Mouse (Mus musculus): ENCODE measurements around the gene Fggy.
A peak's percentile ranks its signal among the peaks of the same experiment; 100 is the strongest.

Fggy gene

DNA sequence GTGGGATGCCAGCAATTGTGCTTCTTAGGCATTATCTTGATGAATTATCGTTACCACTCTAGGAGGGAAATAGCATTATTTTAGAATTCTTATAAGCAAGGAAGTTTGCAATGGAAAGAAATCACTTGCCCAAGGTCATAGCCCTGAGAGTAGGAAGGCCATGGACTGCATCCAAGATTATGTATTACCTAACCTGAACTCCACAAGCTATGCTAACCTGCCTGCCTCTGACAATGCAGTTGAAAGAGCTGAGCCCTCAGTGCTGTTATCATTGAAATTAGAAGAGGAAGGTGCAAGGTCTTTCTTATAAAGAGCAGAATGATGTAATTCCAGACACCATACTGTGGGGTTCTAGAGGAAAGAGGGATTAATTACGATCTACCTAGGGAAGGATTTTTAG is 173.8 kb downstream of the Fggy start:
- Histone ChIP-seq H3K4me1 (replicated peaks; ENCODE audit: low read depth, low read length) (peaks cover 10% of the 10 kb centered on the region), H3K4me3 (replicated peaks; ENCODE audit: low read length) (no peak overlapping the region), H3K9me3 (ENCODE audit: low read length) (no peaks in the 10 kb centered on the region), H3K36me3 (ENCODE audit: insufficient read depth, low read length) (no peaks in the 10 kb centered on the region), H3K27me3 (ENCODE audit: insufficient read depth, low read length) (no peaks in the 10 kb centered on the region)
- TF ChIP-seq POU5F1 (IDR thresholded peaks at IDR 0.05; ENCODE audit: borderline replicate concordance, low read length) (no peak), CTCF (conservative IDR thresholded peaks at IDR 0.05; ENCODE audit: low read length) (no peak), NANOG (IDR thresholded peaks at IDR 0.05; ENCODE audit: borderline replicate concordance, low read length) (0 out of 2 replicates have a peak, but pooled peaks have one; percentile 34)

DNA sequence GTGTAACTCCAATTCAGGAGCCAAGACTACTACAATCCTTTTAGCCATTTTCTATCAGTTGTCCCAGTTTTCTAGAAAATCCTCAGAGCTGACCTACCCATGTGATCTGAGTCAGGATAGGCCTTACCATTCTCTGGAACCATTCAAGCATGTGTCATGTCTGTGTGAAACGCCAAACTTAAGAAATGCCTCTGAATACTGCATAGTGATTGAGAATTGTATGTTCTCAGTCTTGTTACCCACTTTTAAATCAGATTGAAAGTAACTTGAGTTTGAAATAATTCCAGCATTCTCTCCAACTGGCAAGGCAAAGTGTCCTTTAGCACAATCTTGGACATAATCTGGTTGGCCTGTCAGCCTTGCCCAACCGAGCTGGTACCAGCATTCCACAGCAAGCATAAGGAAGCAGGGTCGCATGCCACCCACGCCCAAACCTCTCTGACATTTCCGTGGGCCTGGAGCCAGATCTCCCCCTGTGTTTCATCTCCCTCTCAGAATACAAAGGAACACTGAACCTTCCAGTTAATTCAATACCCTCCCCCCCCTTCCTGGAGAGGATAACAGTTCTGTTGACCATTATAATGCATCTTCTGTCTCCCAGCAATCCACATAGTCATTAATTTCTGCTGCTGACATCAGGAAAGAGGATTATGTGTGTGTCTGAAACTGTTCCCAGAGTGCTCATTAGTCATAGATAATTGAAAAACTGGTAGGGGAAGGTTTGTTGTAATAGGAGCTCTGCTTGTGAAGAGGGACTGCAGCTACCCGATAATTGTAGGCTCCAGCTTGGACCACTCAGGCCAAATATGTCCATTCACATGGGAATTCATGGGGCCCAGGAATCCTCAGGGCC is 176.3 kb downstream of the Fggy start:
- H3K4me1 ChIP-seq (replicated peaks; ENCODE audit: low read depth, low read length): peaks cover 10% of the 10 kb centered on the region
- no peaks in the 10 kb centered on the region for H3K9me3 ChIP-seq (ENCODE audit: low read length)
- no peak overlapping the region for H3K4me3 ChIP-seq (replicated peaks; ENCODE audit: low read length)
- H3K27me3 ChIP-seq (ENCODE audit: insufficient read depth, low read length): no peaks in the 10 kb centered on the region
- no peak for TF ChIP-seq CTCF (conservative IDR thresholded peaks at IDR 0.05; ENCODE audit: low read length)
- no peak for TF ChIP-seq POU5F1 (IDR thresholded peaks at IDR 0.05; ENCODE audit: borderline replicate concordance, low read length)
- no peak for TF ChIP-seq NANOG (IDR thresholded peaks at IDR 0.05; ENCODE audit: borderline replicate concordance, low read length)
- H3K36me3 ChIP-seq (ENCODE audit: insufficient read depth, low read length): no peaks in the 10 kb centered on the region

DNA sequence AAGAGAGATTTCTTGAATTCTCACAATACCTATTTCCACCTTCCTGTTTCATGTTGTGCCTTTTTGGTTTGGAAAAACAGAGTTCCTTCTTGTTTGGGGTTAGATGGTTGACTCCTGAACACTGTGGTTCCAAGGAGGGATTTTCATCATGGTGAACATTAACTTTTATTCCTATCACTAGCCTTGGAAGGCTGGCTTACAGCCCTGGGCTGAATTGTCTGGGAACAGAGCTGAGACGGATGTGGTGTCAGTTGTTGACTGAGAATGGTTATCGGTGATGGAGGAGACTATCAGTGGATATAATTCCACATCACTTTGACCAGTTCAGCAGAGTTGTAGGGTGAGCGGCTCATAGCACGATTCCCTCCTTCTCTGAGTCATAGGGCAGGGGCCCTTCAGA is 178.7 kb downstream of the Fggy start:
- Histone ChIP-seq H3K9me3 (ENCODE audit: low read length) (no peaks in the 10 kb centered on the region), H3K4me1 (replicated peaks; ENCODE audit: low read depth, low read length) (peaks cover 7% of the 10 kb centered on the region), H3K27me3 (ENCODE audit: insufficient read depth, low read length) (no peaks in the 10 kb centered on the region), H3K36me3 (ENCODE audit: insufficient read depth, low read length) (no peaks in the 10 kb centered on the region), H3K4me3 (replicated peaks; ENCODE audit: low read length) (no peak overlapping the region)
- no peak for TF ChIP-seq NANOG (IDR thresholded peaks at IDR 0.05; ENCODE audit: borderline replicate concordance, low read length)

GRCm38 (mm10) chr4:95736674-95737073 is 179.4 kb downstream of the Fggy start:
- H3K36me3 ChIP-seq (ENCODE audit: insufficient read depth, low read length): no peaks in the 10 kb centered on the region
- peaks cover under 1% of the 10 kb centered on the region; the same call in 1 of the 2 replicates for H3K4me1 ChIP-seq (replicated peaks; ENCODE audit: low read depth, low read length)
- H3K27me3 ChIP-seq (ENCODE audit: insufficient read depth, low read length): no peaks in the 10 kb centered on the region
- TF ChIP-seq POU5F1 (IDR thresholded peaks at IDR 0.05; ENCODE audit: borderline replicate concordance, low read length) (no peak), CTCF (conservative IDR thresholded peaks at IDR 0.05; ENCODE audit: low read length) (no peak), NANOG (IDR thresholded peaks at IDR 0.05; ENCODE audit: borderline replicate concordance, low read length) (no peak)
- no peaks in the 10 kb centered on the region for H3K9me3 ChIP-seq (ENCODE audit: low read length)
- no peak overlapping the region for H3K4me3 ChIP-seq (replicated peaks; ENCODE audit: low read length)

DNA sequence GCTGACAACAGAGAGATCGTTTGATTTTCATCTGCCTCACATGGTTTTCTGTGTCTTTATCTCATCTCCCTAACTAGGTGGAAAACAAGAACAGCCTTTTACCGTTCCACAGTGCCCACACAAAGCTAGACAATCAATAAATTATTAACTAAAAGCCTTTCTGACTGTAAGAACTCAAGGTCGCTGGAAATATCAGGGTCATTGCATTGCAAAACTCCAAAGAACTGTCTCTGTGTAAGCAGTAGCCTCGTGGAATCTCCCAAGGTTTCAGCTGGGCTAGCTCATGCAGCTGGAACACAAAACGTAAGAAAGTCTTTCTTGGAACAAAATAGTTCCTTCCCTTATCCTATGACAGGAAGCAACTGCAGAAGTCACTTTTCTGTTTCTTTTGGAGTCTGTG is 180.9 kb downstream of the Fggy start:
- H3K4me3 ChIP-seq (replicated peaks; ENCODE audit: low read length): no peak overlapping the region
- no peaks in the 10 kb centered on the region for H3K27me3 ChIP-seq (ENCODE audit: insufficient read depth, low read length)
- TF ChIP-seq CTCF (conservative IDR thresholded peaks at IDR 0.05; ENCODE audit: low read length) (no peak), NANOG (IDR thresholded peaks at IDR 0.05; ENCODE audit: borderline replicate concordance, low read length) (no peak), POU5F1 (IDR thresholded peaks at IDR 0.05; ENCODE audit: borderline replicate concordance, low read length) (no peak)
- no peaks in the 10 kb centered on the region for H3K4me1 ChIP-seq (replicated peaks; ENCODE audit: low read depth, low read length)
- H3K36me3 ChIP-seq (ENCODE audit: insufficient read depth, low read length): no peaks in the 10 kb centered on the region
- no peaks in the 10 kb centered on the region for H3K9me3 ChIP-seq (ENCODE audit: low read length)

DNA sequence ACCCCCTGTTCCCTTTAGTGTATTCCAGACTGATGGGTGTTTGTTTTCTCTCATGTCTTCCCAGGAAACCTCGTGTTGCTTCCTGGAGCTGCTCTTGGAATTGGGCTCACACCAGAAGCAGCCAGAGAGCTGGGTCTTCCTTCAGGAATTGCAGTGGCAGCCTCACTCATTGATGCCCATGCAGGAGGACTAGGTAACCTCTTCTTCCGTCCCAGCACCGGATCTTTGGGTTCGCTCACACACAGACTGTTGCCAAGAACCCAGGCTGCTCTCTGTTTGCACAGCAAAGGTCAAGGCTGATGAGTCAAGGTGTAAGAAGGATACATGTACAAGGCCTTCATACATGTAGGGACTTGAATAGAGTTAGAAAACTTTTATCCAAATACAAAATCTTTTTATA is 181.4 kb downstream of the Fggy start:
- Histone ChIP-seq H3K9me3 (ENCODE audit: low read length) (no peaks in the 10 kb centered on the region), H3K4me1 (replicated peaks; ENCODE audit: low read depth, low read length) (no peaks in the 10 kb centered on the region), H3K27me3 (ENCODE audit: insufficient read depth, low read length) (no peaks in the 10 kb centered on the region), H3K36me3 (ENCODE audit: insufficient read depth, low read length) (no peaks in the 10 kb centered on the region), H3K4me3 (replicated peaks; ENCODE audit: low read length) (no peak overlapping the region)
- TF ChIP-seq POU5F1 (IDR thresholded peaks at IDR 0.05; ENCODE audit: borderline replicate concordance, low read length) (no peak), NANOG (IDR thresholded peaks at IDR 0.05; ENCODE audit: borderline replicate concordance, low read length) (no peak), CTCF (conservative IDR thresholded peaks at IDR 0.05; ENCODE audit: low read length) (no peak)

- Histone ChIP-seq H3K4me1 (replicated peaks; ENCODE audit: low read depth, low read length) (no peaks in the 10 kb centered on the region), H3K36me3 (ENCODE audit: insufficient read depth, low read length) (no peaks in the 10 kb centered on the region), H3K27me3 (ENCODE audit: insufficient read depth, low read length) (no peaks in the 10 kb centered on the region), H3K4me3 (replicated peaks; ENCODE audit: low read length) (no peak overlapping the region), H3K9me3 (ENCODE audit: low read length) (no peaks in the 10 kb centered on the region)
- TF ChIP-seq POU5F1 (IDR thresholded peaks at IDR 0.05; ENCODE audit: borderline replicate concordance, low read length) (no peak), NANOG (IDR thresholded peaks at IDR 0.05; ENCODE audit: borderline replicate concordance, low read length) (no peak), CTCF (conservative IDR thresholded peaks at IDR 0.05; ENCODE audit: low read length) (no peak)
Measured at GRCm38 (mm10) chr4:95741115-95741734, 183.9 kb downstream of the Fggy start.

- Histone ChIP-seq H3K36me3 (ENCODE audit: insufficient read depth, low read length) (no peaks in the 10 kb centered on the region), H3K4me1 (replicated peaks; ENCODE audit: low read depth, low read length) (no peaks in the 10 kb centered on the region), H3K4me3 (replicated peaks; ENCODE audit: low read length) (no peak overlapping the region), H3K27me3 (ENCODE audit: insufficient read depth, low read length) (no peaks in the 10 kb centered on the region), H3K9me3 (ENCODE audit: low read length) (no peaks in the 10 kb centered on the region)
- TF ChIP-seq CTCF (conservative IDR thresholded peaks at IDR 0.05; ENCODE audit: low read length) (no peak), POU5F1 (IDR thresholded peaks at IDR 0.05; ENCODE audit: borderline replicate concordance, low read length) (no peak), NANOG (IDR thresholded peaks at IDR 0.05; ENCODE audit: borderline replicate concordance, low read length) (no peak)
Measured at GRCm38 (mm10) chr4:95742986-95743385, 185.7 kb downstream of the Fggy start.
